Mouse (Mus musculus) brain, embryonic 14.5 days (tissue): ENCODE results near the gene C2cd2.
"Not testable (repeated sequence)": the region's sequence is repeated elsewhere in the genome, so short reads cannot be mapped to it uniquely, and the experiment has no call there.

Experiments
- CTCF ChIP-seq: fragments of 200-500 bp; IDR thresholded peaks from 2 replicates; pipeline ENCODE4 v1.5.1; 2012; ENCODE audit warnings: inconsistent platforms, mild to moderate bottlenecking, moderate library complexity, borderline replicate concordance; ENCODE audit not compliant: insufficient read depth, insufficient read length; ENCODE audit errors: extremely low read depth
- POLR2A ChIP-seq: fragments of 200-500 bp; IDR thresholded peaks from 2 replicates; pipeline ENCODE4 v1.6.1; 2012; ENCODE audit warnings: mild to moderate bottlenecking, inconsistent platforms, borderline replicate concordance; ENCODE audit not compliant: poor library complexity, insufficient read depth, insufficient read length, severe bottlenecking; ENCODE audit errors: extremely low read depth

DNA sequence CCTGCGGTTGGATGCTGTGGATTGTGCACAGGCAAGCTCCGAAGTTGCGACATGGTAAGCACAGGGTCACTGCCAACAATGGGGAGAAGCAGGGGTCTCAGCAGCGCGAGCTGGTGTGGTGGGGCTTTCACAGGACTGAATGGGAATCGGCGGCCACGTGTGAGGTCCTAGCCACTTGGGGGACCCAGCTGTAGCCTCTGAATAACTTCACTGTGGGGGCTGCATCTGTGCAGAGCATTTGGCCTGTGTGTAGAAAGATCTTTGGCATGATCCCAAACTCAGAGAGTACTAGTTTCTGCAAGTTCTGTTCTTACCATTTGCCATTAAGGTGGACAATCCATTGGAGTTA, 35.0 kb upstream of the C2cd2 start:
- not testable (repeated sequence) for TF ChIP-seq POLR2A, CTCF
